Mouse (Mus musculus): ENCODE data around the gene Fpr-rs3.

The Fpr-rs3 gene

DNA sequence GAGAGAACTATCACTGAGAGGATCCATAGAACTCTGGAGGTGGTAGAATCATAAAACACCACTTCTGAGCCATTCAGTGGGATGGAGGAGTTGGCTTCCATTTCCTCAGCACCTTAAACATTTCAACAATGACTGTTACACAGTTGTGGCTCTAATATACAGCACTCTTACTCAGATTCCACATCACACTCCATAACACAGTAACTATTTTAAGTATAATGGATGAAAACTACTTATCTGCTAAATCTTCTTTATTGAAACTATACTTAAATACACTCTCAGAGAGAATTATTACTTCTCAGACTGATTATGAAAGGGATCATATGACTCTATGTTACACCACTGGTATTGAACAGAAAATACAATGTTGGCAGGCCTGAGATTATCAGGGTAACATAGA, at the start of gene Fpr-rs3:
Gene Fpr-rs3, minus strand, starts transcription at position 101 of the 400 bp plus-strand sequence.
- in situ Hi-C loops (cut with MboI, MseI), result no loop called here

GRCm38 (mm10) chr17:20596323-20596722, 28.4 kb downstream of the Fpr-rs3 start, which contains the start of gene Vmn2r110:
Gene Vmn2r110, minus strand, starts transcription at chr17:20596423.
- in situ Hi-C loops (cut with MboI, MseI), result no loop called here
